Mouse (Mus musculus) layer of hippocampus, adult 11-12 months (tissue): ENCODE results near the gene Uba6.

ENCODE experiments used
- DNase-seq: peaks from one replicate; pipeline ENCODE4 v3.0.0; 2022; ENCODE audit warnings: low spot score

The Uba6 gene

GRCm38 (mm10) chr5:86072756-86073386, 99.7 kb downstream of the Uba6 start:
- DNase-seq = no peak

DNA sequence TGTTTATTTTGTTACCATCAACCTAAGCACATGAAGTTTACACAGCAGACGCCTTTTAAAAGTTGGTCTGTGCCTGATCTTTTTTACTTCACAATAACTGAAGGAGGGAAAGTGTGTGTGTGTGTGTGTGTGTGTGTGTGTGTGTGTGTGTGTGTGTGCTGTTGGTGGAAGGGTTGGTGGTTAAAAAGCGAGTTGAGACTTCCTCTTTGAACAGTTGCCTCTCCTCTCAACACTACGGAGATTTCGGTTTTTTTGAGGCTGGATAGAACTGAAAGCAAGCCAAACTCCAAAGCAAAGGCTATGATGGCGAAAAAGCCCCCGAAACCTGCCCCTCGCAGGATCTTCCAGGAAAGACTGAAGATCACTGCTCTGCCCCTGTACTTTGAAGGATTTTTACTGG, 101.1 kb downstream of the Uba6 start, which contains the start of gene Stap1:
Gene Stap1 (plus strand): TSS at position 209 of the 400 bp plus-strand sequence.
- DNase-seq = no peak

GRCm38 (mm10) chr5:86069121-86069520, 103.5 kb downstream of the Uba6 start:
- DNase-seq = no peak

GRCm38 (mm10) chr5:86068451-86068850, 104.2 kb downstream of the Uba6 start:
- DNase-seq = no peak

DNA sequence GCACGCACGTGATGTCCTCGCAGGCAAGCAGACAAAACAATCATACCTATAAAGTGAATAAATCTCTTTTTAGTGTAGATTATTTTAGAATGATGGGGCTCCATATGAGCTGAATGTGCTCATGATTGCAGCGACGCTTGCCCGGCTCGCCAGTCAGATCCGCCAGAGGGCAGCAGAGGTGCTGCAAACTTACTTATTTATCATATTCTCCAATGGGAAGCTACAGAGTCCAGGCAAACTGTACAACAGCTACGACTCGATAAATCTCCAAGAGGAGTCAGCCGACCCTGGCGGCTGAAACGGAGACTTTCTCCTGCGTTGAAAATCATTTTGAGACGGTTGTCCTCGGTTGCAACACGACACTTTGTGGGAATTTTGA, 106.1 kb downstream of the Uba6 start:
- DNase-seq = peak; percentile 93

DNA sequence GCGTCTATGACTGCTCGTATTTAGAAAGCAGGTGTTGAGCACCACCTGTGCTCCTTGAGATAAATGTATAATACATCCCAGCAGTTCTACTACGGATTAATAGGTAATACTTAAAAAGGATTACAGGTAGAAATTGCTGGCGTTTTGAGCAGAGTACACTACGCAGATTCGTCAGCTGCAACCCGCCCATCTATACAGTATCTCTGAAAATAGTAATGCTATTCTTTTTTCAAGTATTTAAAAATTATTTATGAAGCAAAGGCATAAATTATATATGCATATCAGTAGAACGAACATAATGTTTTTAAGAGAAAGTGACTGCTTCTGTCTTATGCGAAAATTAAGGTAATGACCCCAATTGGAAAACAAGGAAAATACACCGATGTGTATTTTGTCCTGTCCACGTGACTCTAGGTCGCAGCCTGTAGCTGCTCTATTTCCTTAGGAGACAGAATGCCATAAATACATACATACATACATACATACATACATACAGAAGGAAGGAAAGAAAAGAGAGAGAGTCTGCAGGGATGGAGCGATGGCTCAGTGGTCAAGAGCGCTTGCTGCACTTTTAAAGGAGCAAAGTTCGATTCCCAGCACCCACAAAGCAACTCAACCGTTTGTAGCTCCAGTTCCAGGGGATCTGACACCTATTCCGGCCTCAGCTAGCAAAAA, 106.6 kb downstream of the Uba6 start:
- DNase-seq = no peak

DNA sequence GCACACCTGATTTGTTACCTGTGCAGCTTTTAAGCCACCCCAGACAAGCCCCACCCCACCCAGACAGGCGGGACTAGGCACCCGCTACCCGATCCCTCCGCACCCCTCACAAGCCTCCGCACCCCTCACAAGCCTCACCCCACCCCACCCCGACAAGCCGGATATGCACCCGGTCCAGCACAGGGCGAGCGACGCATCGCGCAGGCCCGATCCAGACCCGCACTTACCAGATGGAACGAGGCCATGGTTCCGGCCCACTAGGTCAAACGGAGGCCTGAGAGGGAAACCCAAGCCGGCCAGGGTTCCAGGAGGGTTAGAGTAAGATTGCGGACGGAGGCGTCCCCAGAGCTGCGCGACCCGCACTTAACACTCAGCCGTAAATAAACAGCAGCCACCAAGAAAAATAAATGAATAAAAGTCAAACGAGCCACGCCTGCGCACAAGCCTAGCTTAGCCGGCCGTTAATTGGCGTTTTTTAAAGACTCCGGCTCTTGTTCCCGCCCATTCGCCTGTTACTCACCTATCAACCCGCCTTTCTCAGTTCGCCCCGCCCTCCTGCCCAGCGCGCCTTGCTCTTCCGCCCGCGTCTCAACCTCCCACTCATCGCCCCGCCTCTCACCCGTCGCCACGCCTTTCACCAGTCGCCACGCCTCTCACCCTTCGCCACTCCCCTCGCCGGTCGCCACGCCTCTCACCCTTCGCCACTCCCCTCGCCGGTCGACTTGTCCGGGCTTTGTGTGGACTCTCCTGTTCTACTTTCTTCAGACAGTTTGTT, 107.3 kb downstream of the Uba6 start, which contains the start of gene Cenpc1:
Gene Cenpc1 (minus strand): TSS at position 483 of the 775 bp plus-strand sequence.
- peak; percentile 96 for DNase-seq

DNA sequence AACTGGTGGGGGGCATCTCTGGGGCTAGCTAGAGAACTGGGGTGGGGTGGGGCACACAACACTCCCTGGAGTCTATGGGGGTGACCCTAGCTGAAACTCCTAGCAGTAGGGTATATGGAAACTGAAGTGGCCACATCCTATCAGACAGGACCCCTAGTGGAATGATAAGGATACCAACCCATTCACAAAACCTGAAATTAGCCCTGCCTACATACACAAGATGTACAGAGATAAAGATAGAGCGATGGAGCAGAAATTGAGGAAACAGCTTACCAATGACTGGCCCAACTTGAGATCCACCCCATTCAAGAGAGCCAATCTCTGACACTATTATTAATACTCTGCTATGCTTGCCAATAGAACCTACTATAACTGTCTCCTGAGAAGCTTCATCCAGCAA, 109.1 kb downstream of the Uba6 start:
- no peak for DNase-seq
